Mouse (Mus musculus): ENCODE data around the gene Cd9. TPM values are rescaled to one million over a fixed set of nuclear protein-coding genes. Genes with fewer than 3 reads are reported as not detected.

The Cd9 gene
- polyA plus RNA-seq (2017; shearing (Covaris generic)): 209 TPM

GRCm38 (mm10) chr6:125494092-125494871 is at the start of gene Cd9:
Cd9 (minus strand) TSS chr6:125494791.

Other genes with a start within 250 kb of the Cd9 start
- gene Tuba3a, start 208.7 kb downstream of the Cd9 start, polyA plus RNA-seq (2017; shearing (Covaris generic)): 1.7 TPM
- gene Ltbr, start 180.9 kb downstream of the Cd9 start, polyA plus RNA-seq (2017; shearing (Covaris generic)): not detected
- gene Scnn1a, start 174.1 kb downstream of the Cd9 start, polyA plus RNA-seq (2017; shearing (Covaris generic)): 0.10 TPM
- 33.9 TPM for gene Tnfrsf1a, start 145.4 kb downstream of the Cd9 start, polyA plus RNA-seq (2017; shearing (Covaris generic))
- gene Plekhg6, start 114.0 kb downstream of the Cd9 start, polyA plus RNA-seq (2017; shearing (Covaris generic)): not detected
- gene Vwf, start 52.0 kb upstream of the Cd9 start, polyA plus RNA-seq (2017; shearing (Covaris generic)): 0.17 TPM
- not detected for gene Ano2, start 195.6 kb upstream of the Cd9 start, polyA plus RNA-seq (2017; shearing (Covaris generic))